Mouse (Mus musculus) MEL-GATA-1-ER (cell line): ENCODE measurements around the gene Prm2.

Experiments used
- DNase-seq: peaks from one replicate; pipeline ENCODE4 v3.0.0-alpha.2; 2012; ENCODE audit warnings: low read depth; ENCODE audit errors: extremely low read depth

Prm2 gene

GRCm38 (mm10) chr16:10796034-10796433 is at the start of gene Prm2:
TSS of gene Prm2 (minus strand) at chr16:10796134.
- DNase-seq: no peak

GRCm38 (mm10) chr16:10844319-10844670 is 48.4 kb upstream of the Prm2 start:
- DNase-seq: no peak

GRCm38 (mm10) chr16:10843486-10844318 is 47.8 kb upstream of the Prm2 start:
- DNase-seq: peak; percentile 79

GRCm38 (mm10) chr16:10842282-10842855 is 46.4 kb upstream of the Prm2 start:
- no peak for DNase-seq

GRCm38 (mm10) chr16:10840018-10840417 is 44.1 kb upstream of the Prm2 start:
- no peak for DNase-seq

GRCm38 (mm10) chr16:10838487-10839245 is 42.7 kb upstream of the Prm2 start:
- peak; percentile 26 for DNase-seq

- no peak for DNase-seq
These were observed 42.0 kb upstream of the Prm2 start for GRCm38 (mm10) chr16:10837903-10838302.

- no peak for DNase-seq
These were observed 41.3 kb upstream of the Prm2 start for GRCm38 (mm10) chr16:10837250-10837649.

- DNase-seq: no peak
These were observed 40.5 kb upstream of the Prm2 start for GRCm38 (mm10) chr16:10836388-10836787.

GRCm38 (mm10) chr16:10834911-10835587 is 39.1 kb upstream of the Prm2 start, which contains the start of gene Rmi2:
TSS of gene Rmi2 (plus strand) at chr16:10835059.
- DNase-seq: peak; percentile 54

GRCm38 (mm10) chr16:10834542-10834910 is 38.6 kb upstream of the Prm2 start:
- peak; percentile 21 for DNase-seq

GRCm38 (mm10) chr16:10828461-10828805 is 32.5 kb upstream of the Prm2 start:
- no peak for DNase-seq

GRCm38 (mm10) chr16:10827766-10828460 is 32.0 kb upstream of the Prm2 start:
- no peak for DNase-seq

GRCm38 (mm10) chr16:10827269-10827668 is 31.3 kb upstream of the Prm2 start:
- no peak for DNase-seq

GRCm38 (mm10) chr16:10825840-10826239 is 29.9 kb upstream of the Prm2 start:
- DNase-seq: no peak

GRCm38 (mm10) chr16:10824536-10824935 is 28.6 kb upstream of the Prm2 start:
- DNase-seq: no peak

GRCm38 (mm10) chr16:10821387-10821786 is 25.5 kb upstream of the Prm2 start:
- no peak for DNase-seq

- no peak for DNase-seq
These were observed 24.0 kb upstream of the Prm2 start for GRCm38 (mm10) chr16:10819966-10820365.

GRCm38 (mm10) chr16:10818579-10819135 is 22.7 kb upstream of the Prm2 start:
- no peak for DNase-seq

- DNase-seq: no peak
These were observed 18.9 kb upstream of the Prm2 start for GRCm38 (mm10) chr16:10814864-10815263.

GRCm38 (mm10) chr16:10813726-10814125 is 17.8 kb upstream of the Prm2 start:
- no peak for DNase-seq
